Mouse (Mus musculus) forebrain, embryonic 12.5 days (tissue): ENCODE measurements around the gene Lef1. TPM values are rescaled to one million over a fixed set of nuclear protein-coding genes. Genes with fewer than 3 reads are reported as not detected.

Source experiments
- ATAC-seq: fragments of 200-750 bp; cut with Nextera tagmentation; 2 replicates; pipeline ENCODE4 v1.8.0; 2017; ENCODE audit warnings: moderate TSS enrichment; ENCODE audit not compliant: low FRiP score
- H3K27ac ChIP-seq: fragments of 300-500 bp; sonication (generic); 2 replicates; pipeline ENCODE4 v1.5.1; 2016; ENCODE audit warnings: mild to moderate bottlenecking
- H3K27me3 ChIP-seq: fragments of 300-500 bp; sonication (generic); 2 replicates; pipeline ENCODE4 v1.6.1; 2016; ENCODE audit warnings: mild to moderate bottlenecking
- H3K36me3 ChIP-seq: fragments of 300-500 bp; sonication (generic); replicated peaks from 2 replicates; pipeline ENCODE4 v1.6.1; 2016; ENCODE audit warnings: mild to moderate bottlenecking
- H3K4me1 ChIP-seq: fragments of 300-500 bp; sonication (generic); 2 replicates; pipeline ENCODE4 v1.6.1; 2016
- H3K4me2 ChIP-seq: fragments of 300-500 bp; sonication (generic); 2 replicates; pipeline ENCODE4 v1.6.1; 2016; ENCODE audit warnings: mild to moderate bottlenecking, moderate library complexity
- H3K4me3 ChIP-seq: fragments of 300-500 bp; sonication (generic); replicated peaks from 2 replicates; pipeline ENCODE4 v1.5.1; 2016; ENCODE audit warnings: mild to moderate bottlenecking
- H3K9ac ChIP-seq: fragments of 300-500 bp; sonication (generic); 2 replicates; pipeline ENCODE4 v1.6.1; 2016; ENCODE audit warnings: mild to moderate bottlenecking
- H3K9me3 ChIP-seq: fragments of 300-500 bp; sonication (generic); 2 replicates; pipeline ENCODE4 v1.6.1; 2016
- WGBS: fragments of 180-500 bp; shearing (Covaris S2); methylation state at CpG from one replicate; pipeline ENCODE4 v1.1.7; 2016; 5-methylcytosine and 5-hydroxymethylcytosine counted together
- polyA plus RNA-seq: library from polyadenylated mRNA; unstranded; fragments of >200 nt; fragmentation: Nextera tagmentation; extraction: Ambion mirVana; gene quantifications from 2 replicates; pipeline ENCODE4 v1.2.1, GENCODE M21; 2016

Lef1 gene
- polyA plus RNA-seq, 1 experiment from 2014 or later, result 55.1 TPM

DNA sequence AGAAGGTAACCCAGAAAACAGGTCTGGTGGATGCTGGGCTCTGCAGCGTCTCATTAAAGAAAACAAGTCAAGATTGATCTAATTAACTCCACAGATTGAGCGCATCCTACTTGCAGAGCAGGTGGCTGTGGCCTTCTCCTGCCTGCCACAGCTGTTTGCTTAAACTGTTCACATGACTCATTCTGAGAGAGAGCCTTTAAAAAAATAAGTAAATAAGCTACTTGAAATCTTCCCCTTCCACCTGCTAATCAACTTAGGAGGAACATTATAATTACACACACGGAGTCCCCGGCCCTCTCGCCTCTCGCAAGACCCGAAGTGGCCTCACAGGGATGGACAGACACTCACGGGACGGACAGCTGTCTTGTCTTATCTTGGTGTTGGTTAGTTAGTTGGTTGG lies 44.3 kb downstream of the Lef1 start:
- H3K27me3 ChIP-seq, result no peaks in the 10 kb centered on the region
- H3K4me3 ChIP-seq, result no peak overlapping the region
- peaks cover 53% of the 10 kb centered on the region for H3K4me1 ChIP-seq
- WGBS, result 73% methylated on average over 9 of the region's 9 CpGs
- no peak overlapping the region for H3K4me2 ChIP-seq
- no peaks in the 10 kb centered on the region for H3K9me3 ChIP-seq
- no peak overlapping the region for H3K9ac ChIP-seq
- H3K27ac ChIP-seq, result no peak overlapping the region
- H3K36me3 ChIP-seq, result no peaks in the 10 kb centered on the region
- peak; percentile 56; the same call in 1 of the 2 replicates for ATAC-seq

- peaks cover 58% of the 10 kb centered on the region for H3K4me1 ChIP-seq
- no peak overlapping the region for H3K4me2 ChIP-seq
- no peaks in the 10 kb centered on the region for H3K9me3 ChIP-seq
- no peaks in the 10 kb centered on the region for H3K27me3 ChIP-seq
- H3K9ac ChIP-seq, result no peak overlapping the region
- WGBS, result 78% methylated on average over 7 of the region's 7 CpGs
- no peak overlapping the region for H3K27ac ChIP-seq
- no peak for ATAC-seq
- H3K4me3 ChIP-seq, result no peak overlapping the region
- H3K36me3 ChIP-seq, result no peaks in the 10 kb centered on the region
Observed at GRCm38 (mm10) chr3:131155066-131155465, 44.8 kb downstream of the Lef1 start.

- H3K4me2 ChIP-seq, result no peak overlapping the region
- H3K36me3 ChIP-seq, result no peaks in the 10 kb centered on the region
- H3K4me3 ChIP-seq, result no peak overlapping the region
- 17% methylated on average over 3 of the region's 3 CpGs for WGBS
- H3K27ac ChIP-seq, result no peak overlapping the region
- H3K4me1 ChIP-seq, result peaks cover 64% of the 10 kb centered on the region
- H3K9ac ChIP-seq, result no peak overlapping the region
- ATAC-seq, result no peak
- no peaks in the 10 kb centered on the region for H3K27me3 ChIP-seq
- H3K9me3 ChIP-seq, result no peaks in the 10 kb centered on the region
Observed at GRCm38 (mm10) chr3:131155657-131156056, 45.4 kb downstream of the Lef1 start.

DNA sequence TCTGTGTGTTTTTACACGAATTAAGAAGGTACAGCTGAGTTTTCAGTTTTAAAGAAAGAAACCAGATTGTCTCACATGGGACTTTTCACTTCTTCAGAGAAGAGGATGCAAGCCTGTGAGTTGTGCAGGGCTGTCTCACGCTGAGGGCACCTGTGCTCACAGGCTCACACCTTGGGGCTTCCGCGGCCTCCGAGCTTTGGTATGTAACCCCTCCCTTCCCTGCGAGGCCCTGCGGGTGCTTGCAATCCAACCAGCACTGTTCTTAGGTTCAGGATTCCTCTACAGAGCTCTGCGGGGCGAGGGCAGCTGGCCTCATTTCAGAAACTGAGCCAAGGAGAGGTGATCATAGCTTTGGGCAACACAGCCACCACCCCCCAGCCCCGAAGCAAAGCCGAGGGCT lies 46.1 kb downstream of the Lef1 start:
- Histone ChIP-seq H3K27me3 (no peaks in the 10 kb centered on the region), H3K4me1 (peaks cover 71% of the 10 kb centered on the region), H3K4me2 (no peak overlapping the region), H3K27ac (no peak overlapping the region), H3K36me3 (no peaks in the 10 kb centered on the region), H3K9ac (no peak overlapping the region), H3K4me3 (no peak overlapping the region), H3K9me3 (no peaks in the 10 kb centered on the region)
- WGBS, result 28% methylated on average over 11 of the region's 11 CpGs
- ATAC-seq, result no peak

DNA sequence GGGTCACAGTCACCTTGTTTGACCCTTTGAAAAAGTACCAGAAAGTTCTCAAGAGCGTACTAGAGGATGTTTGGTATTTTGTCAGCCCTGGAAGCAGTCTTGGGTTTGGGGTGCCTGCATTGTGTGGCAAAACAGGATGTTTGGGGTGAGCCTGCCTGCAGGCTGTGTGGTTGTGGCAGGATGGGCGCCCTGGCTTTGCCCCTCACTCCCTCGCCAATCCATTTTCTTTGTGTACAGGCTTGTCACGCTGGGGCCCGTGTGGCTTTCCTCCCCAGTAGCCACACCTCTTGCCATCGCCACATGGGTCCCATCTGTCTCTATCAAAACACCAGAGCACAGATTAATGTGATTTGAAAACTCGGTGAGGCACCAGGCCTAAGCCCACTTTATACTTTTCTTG lies 47.2 kb downstream of the Lef1 start:
- Histone ChIP-seq H3K9me3 (no peaks in the 10 kb centered on the region), H3K27ac (peak overlapping the region; percentile 13; the same call in 1 of the 2 replicates), H3K4me3 (no peak overlapping the region), H3K4me1 (peaks cover 78% of the 10 kb centered on the region), H3K9ac (no peak overlapping the region), H3K4me2 (no peak overlapping the region), H3K36me3 (no peaks in the 10 kb centered on the region), H3K27me3 (no peaks in the 10 kb centered on the region)
- WGBS, result 60% methylated on average over 7 of the region's 7 CpGs
- no peak for ATAC-seq

- no peak overlapping the region for H3K4me3 ChIP-seq
- no peaks in the 10 kb centered on the region for H3K9me3 ChIP-seq
- no peaks in the 10 kb centered on the region for H3K27me3 ChIP-seq
- no peak overlapping the region for H3K9ac ChIP-seq
- no peak for ATAC-seq
- H3K36me3 ChIP-seq, result no peaks in the 10 kb centered on the region
- no peak overlapping the region for H3K27ac ChIP-seq
- H3K4me2 ChIP-seq, result no peak overlapping the region; the same call in 1 of the 2 replicates
- H3K4me1 ChIP-seq, result peaks cover 67% of the 10 kb centered on the region
- 33% methylated on average over 12 of the region's 12 CpGs for WGBS
Observed at GRCm38 (mm10) chr3:131159204-131159760, 49.0 kb downstream of the Lef1 start.

GRCm38 (mm10) chr3:131159881-131160615 lies 49.8 kb downstream of the Lef1 start:
- Histone ChIP-seq H3K9ac (no peak overlapping the region), H3K4me1 (peaks cover 60% of the 10 kb centered on the region), H3K27ac (0 out of 2 replicates have a peak overlapping the region, but pooled peaks have one; percentile 5), H3K27me3 (no peaks in the 10 kb centered on the region), H3K4me3 (no peak overlapping the region), H3K36me3 (no peaks in the 10 kb centered on the region), H3K4me2 (peak overlapping the region; percentile 27; the same call in 1 of the 2 replicates), H3K9me3 (no peaks in the 10 kb centered on the region)
- 0 out of 2 replicates have a peak, but pooled peaks have one; percentile 48 for ATAC-seq
- 35% methylated on average over 14 of the region's 14 CpGs for WGBS

GRCm38 (mm10) chr3:131160921-131161320 lies 50.6 kb downstream of the Lef1 start:
- Histone ChIP-seq H3K9me3 (no peaks in the 10 kb centered on the region), H3K4me3 (no peak overlapping the region), H3K27me3 (no peaks in the 10 kb centered on the region), H3K4me2 (0 out of 2 replicates have a peak overlapping the region, but pooled peaks have one; percentile 27), H3K27ac (no peak overlapping the region), H3K36me3 (no peaks in the 10 kb centered on the region), H3K4me1 (peaks cover 51% of the 10 kb centered on the region), H3K9ac (no peak overlapping the region)
- no peak for ATAC-seq
- WGBS, result 45% methylated on average over 7 of the region's 7 CpGs

- Histone ChIP-seq H3K27me3 (no peaks in the 10 kb centered on the region), H3K27ac (no peak overlapping the region), H3K4me2 (no peak overlapping the region), H3K9ac (no peak overlapping the region), H3K9me3 (no peaks in the 10 kb centered on the region), H3K36me3 (no peaks in the 10 kb centered on the region; the same call in 1 of the 2 replicates), H3K4me3 (no peak overlapping the region), H3K4me1 (peaks cover 14% of the 10 kb centered on the region)
- WGBS, result 92% methylated on average over 4 of the region's 4 CpGs
- no peak for ATAC-seq
Observed at GRCm38 (mm10) chr3:131167731-131168130, 57.5 kb downstream of the Lef1 start.

GRCm38 (mm10) chr3:131169161-131169560 lies 58.9 kb downstream of the Lef1 start:
- no peak overlapping the region for H3K27ac ChIP-seq
- no peak overlapping the region for H3K4me2 ChIP-seq
- WGBS, result 93% methylated on average over 6 of the region's 6 CpGs
- no peaks in the 10 kb centered on the region for H3K27me3 ChIP-seq
- ATAC-seq, result no peak
- H3K4me3 ChIP-seq, result no peak overlapping the region
- H3K4me1 ChIP-seq, result peaks cover 19% of the 10 kb centered on the region
- H3K9ac ChIP-seq, result no peak overlapping the region
- no peaks in the 10 kb centered on the region for H3K9me3 ChIP-seq
- no peaks in the 10 kb centered on the region; the same call in 1 of the 2 replicates for H3K36me3 ChIP-seq

- H3K27ac ChIP-seq, result no peak overlapping the region
- H3K9ac ChIP-seq, result no peak overlapping the region
- H3K36me3 ChIP-seq, result no peaks in the 10 kb centered on the region; the same call in 1 of the 2 replicates
- H3K4me1 ChIP-seq, result peaks cover 19% of the 10 kb centered on the region
- ATAC-seq, result no peak
- no peak overlapping the region for H3K4me3 ChIP-seq
- no peaks in the 10 kb centered on the region for H3K9me3 ChIP-seq
- H3K27me3 ChIP-seq, result no peaks in the 10 kb centered on the region
- no peak overlapping the region for H3K4me2 ChIP-seq
- WGBS, result 91% methylated on average over 6 of the region's 6 CpGs
Observed at GRCm38 (mm10) chr3:131170099-131170643, 59.9 kb downstream of the Lef1 start.

- Histone ChIP-seq H3K9me3 (no peaks in the 10 kb centered on the region), H3K27me3 (no peaks in the 10 kb centered on the region), H3K4me2 (no peak overlapping the region), H3K9ac (no peak overlapping the region), H3K4me3 (no peak overlapping the region), H3K36me3 (no peaks in the 10 kb centered on the region; the same call in 1 of the 2 replicates), H3K4me1 (peaks cover 26% of the 10 kb centered on the region), H3K27ac (no peak overlapping the region)
- peak; percentile 69 for ATAC-seq
- 52% methylated on average over 11 of the region's 11 CpGs for WGBS
Observed at GRCm38 (mm10) chr3:131171292-131171960, 61.2 kb downstream of the Lef1 start.
